Mouse (Mus musculus): ENCODE data around the gene Ppme1.

Gene Ppme1

GRCm38 (mm10) chr7:100325482-100325881, 46.6 kb downstream of the Ppme1 start:
- DNase-seq, result peak; percentile 27 to 39

DNA sequence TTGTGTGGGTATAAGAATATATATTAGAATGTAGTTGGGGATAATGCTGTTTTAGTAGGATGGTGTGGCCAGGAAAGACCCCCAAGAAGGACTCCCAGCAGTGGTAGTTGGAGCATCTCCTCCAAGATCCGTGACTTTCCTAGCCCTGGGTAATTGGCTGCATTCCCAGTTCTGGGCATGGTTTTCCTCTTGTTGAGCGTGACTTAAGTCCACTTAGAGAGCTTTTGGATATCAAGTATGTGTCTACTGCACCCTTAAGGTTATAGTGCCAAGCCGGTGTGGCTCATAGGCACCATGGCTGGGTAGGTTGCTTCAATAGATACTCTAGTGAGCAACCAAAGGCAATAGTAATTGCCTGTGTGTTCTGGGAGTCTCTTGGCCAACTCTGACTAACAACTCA, 48.4 kb downstream of the Ppme1 start:
- DNase-seq, result no peak

GRCm38 (mm10) chr7:100317534-100317933, 54.6 kb downstream of the Ppme1 start:
- DNase-seq, result no peak

DNA sequence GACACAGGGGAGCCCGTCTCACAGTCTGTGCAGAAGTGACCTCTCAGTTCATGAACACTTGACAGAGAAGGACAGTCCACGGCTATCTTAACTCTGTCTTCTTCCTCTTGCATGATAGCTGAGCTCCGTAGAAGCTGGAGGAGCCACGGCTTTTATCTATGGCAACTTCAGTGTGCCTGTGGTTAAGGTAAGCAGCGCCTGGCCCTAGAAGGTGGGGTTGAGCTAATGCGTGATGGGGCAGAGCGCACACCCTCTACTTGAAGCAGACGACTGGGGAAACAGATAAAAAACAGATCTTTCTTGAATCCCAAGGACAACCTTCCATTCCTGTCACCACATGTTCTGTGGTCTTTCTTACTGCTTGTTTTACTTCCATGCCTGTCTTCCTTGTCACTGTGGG, 55.2 kb downstream of the Ppme1 start:
- DNase-seq, result no peak

DNA sequence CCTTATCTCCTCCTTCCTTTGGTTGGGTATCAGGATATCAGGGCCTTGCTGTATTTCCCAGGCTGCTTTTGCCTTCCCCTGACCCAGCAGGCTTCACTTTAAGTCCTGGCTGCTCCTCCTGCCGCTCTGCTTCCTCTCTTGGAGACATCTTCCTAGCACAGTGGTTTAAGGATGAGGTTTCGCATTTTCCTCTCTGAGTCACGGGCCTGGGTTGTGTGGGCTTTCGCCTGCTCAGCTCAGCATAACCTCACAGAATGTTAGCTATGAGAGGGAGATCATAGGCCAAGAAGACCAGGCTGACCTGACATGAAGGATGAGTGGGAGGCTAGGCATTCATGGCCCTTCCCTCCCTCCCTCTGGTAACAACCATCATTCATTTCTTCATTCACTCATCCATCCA, 59.4 kb downstream of the Ppme1 start:
- DNase-seq, result no peak

- no peak for DNase-seq
Observed at GRCm38 (mm10) chr7:100310290-100310689, 61.8 kb downstream of the Ppme1 start.

- no peak for DNase-seq
Observed at GRCm38 (mm10) chr7:100309679-100310078, 62.4 kb downstream of the Ppme1 start.

GRCm38 (mm10) chr7:100309216-100309615, 62.9 kb downstream of the Ppme1 start:
- DNase-seq, result no peak

DNA sequence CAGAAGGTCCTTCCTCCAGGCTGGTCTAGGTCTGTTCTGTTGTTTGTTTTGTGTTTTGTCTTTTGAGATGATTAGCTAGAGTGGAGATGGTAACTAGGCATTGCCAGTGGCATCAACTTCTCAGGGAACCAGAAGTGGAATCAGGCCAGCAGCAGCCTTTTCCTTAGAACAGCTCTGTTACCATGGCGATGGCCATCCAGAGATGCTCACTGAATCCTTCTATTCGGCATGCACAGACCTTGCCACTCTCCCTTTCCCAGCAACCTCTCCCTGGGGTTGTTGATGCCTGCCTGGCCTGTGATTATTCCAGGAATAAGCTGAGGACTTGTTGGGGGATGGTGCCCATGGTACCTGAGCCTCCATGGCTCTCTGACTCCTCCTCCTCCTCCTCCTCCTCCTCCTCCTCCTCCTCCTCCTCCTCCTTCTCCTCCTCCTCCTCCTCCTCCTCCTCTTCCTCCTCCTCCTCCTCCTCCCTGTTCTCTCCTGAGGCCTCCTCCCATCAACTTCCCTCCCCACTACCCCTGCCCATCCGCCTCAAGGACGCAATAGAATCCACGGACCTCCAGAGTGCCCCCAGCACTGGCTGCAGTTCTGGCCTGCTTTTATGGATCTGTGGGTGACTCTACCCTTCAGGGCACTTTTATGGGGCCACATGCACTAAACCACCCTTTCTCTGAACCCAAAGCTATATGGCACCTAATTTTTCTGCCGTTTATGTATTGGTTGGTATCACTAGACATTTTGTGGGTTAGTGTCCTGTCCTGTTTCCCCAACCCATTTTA, 64.0 kb downstream of the Ppme1 start:
- DNase-seq, result no peak

DNA sequence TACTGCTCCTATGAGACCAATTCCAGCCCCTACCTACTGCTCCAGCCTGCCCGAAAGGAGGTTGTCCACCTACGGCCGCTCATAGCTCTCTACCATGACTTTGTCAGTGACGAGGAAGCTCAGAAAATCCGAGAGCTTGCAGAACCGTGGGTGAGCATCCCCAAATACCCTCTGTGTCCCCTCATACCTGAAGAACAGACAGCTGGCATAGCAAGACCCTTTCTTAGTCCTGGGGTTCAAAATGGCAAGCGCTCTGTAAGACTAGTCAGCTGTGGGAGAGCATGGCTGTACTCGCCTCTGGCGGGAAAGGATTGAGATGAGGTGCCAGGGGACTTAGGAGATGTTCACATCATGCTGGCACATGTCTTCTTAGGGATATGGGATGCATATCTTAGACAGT, 66.2 kb downstream of the Ppme1 start:
- no peak for DNase-seq

DNA sequence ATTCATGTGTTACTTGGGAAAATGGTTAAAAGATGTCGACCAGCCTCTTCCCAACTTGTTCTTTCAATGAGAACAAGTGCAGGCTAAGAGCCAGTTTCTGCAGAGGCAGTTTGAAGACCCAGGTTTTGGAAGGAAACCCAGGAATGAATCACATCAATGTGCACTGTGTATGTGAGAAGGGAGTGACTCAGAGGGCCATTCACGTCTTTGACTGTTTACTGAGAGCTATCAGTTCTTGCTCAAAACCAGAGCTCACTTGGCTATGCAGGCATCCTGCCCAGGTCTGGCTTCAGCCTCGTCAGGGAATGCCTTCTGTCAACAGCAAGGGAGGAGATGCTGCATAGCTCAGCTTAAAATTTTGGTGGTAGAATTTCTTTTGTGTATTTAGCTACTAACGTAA, 69.8 kb downstream of the Ppme1 start:
- no peak for DNase-seq

- no peak for DNase-seq
Observed at GRCm38 (mm10) chr7:100301390-100301789, 70.7 kb downstream of the Ppme1 start.

DNA sequence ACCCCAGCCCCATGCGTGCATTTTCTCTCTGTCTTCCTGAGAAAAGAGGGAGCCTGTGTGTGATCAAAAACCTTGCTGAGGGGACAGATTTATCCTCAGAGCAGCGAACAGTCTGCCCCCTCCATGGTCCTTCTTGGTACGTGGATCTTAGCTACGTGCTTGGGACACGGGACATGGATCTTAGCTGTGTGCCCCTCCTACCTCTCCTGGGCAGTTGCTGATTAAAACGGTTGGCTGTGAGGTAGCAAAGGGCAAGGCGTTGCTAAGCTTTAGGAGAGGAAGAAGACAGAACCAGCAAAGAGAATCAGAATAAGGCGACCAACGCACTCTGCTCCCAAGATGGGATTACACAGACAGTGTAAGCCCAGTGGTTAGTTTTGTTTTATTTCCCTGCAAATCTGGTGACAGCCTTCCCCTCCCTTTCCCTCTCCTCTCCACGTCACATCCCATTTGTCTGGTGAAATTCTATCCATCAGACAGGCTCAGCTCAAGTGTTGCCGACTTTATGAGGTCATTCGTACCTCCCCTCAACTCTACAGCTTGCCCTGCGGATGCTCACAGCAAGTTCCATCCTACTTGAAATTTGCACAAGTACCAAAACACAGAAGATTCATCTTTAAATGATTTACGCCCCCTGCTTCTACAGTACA, 73.1 kb downstream of the Ppme1 start:
- no peak for DNase-seq

DNA sequence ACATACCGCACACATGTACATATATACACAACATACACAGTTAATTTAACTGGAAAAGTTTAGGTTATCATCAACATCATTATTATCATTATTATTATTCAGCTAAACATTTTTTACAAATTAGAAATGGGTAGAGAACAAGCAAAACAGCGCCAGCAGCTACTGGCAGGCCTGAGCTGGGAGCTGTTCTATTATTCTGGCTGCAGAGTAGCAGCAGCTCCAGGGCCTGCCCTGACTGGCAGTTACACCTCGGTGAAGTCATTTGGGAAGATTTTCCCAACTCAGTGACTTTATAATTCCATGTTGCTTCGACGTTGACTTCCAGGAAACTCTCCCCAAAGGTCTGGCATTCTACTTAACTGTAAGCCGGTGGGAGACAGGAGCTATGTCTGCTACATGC, 75.4 kb downstream of the Ppme1 start:
- DNase-seq, result no peak

DNA sequence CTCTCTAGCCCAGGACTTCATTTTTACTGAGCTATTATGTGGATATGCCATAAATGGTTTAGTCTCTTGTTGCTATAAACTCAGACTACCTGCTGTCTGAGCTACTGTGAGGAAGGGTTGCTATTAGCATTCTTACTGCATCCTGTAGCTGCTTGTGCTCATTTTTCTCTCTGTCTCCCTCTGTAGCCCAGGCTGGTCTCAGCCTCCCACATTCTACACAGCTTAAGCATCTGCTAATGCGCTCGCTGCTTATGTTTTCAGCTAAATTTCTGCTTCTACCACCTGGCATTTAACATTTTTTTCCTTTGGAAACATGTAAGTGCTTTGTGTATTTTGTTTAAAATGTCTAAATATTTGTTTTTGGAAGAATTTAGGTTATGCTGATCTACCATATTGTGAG, 76.4 kb downstream of the Ppme1 start:
- DNase-seq, result no peak

DNA sequence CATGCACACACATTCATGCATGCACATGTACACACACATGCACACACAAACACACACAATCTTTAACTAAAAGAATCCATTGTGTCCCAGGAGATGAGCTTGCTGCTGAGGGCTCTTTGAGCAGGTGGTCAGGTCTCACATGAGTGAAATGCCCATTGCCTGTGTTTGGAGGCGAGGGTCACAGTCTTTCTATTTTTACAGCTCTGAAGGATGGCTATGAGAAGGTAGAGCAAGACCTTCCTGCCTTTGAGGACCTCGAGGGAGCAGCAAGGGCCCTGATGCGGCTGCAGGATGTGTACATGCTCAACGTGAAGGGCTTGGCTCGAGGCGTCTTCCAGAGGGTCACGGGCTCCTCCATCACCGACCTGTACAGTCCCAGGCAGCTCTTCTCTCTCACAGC, 78.6 kb downstream of the Ppme1 start:
- no peak for DNase-seq

GRCm38 (mm10) chr7:100288622-100289021, 83.5 kb downstream of the Ppme1 start:
- DNase-seq, result no peak

DNA sequence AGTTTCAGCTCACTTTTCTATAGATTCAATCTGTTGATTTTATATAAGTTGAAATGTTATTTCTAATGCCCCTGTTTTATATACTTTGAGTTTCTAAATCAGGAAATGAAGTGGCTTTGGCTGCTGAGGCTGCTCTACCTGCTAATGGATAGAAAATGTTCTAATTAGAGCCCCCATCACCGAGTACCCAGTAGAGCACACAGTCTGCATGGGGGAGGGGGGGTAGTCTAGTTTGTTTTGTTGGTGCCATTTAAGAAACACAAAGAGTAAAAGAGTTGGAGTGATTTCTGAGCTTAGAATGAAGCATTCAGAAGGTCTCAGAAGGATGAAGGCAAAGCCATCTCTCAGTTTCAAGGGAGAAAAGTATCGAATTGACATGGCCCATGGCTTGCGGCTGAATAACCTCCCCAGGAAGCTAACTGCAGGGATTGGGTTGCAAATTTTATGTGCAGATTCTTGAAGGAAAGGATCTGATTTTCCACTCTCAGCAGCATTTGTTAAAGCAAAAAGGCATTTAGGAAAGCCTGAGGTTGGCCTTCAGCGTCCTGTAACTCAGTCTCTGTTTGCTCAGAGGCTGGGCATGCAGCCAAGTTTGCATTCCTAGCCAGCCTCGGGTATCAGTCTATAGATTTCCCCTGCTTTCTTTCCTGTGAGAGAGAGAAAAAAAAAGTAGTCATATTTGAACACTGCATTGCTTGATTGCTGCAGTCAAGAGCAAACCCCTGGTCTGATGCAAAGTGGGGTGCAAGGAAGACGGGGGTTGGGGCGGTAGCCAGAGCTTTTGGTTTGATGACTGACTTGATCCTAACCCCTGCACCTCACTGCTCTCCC, 84.1 kb downstream of the Ppme1 start:
- DNase-seq, result peak in 1 of 2 experiments; percentile 17

GRCm38 (mm10) chr7:100285383-100285782, 86.7 kb downstream of the Ppme1 start, which contains the start of gene P4ha3:
P4ha3 (plus strand) TSS chr7:100285520.
- peak; percentile 9 to 16 for DNase-seq

DNA sequence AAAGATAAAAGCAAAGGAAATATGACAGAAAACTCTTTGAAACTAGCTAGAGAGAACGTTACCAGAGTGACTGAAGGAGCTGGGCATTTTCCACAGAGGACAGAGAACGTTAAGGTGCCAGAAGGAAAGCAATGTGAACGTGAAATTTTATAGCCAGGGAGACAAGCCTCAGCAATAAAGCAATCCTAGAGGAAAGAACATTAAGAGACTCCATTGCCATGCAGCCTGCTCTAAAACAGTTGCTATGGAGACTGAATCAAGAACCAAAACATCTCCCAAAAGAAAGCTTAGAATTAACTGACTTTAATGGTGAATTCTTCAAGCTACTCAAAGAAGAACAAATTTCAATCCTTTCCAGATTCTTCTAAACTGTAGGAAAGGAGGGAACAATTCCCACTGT, 88.8 kb downstream of the Ppme1 start:
- DNase-seq, result no peak

- DNase-seq, result no peak
Observed at GRCm38 (mm10) chr7:100281596-100281995, 90.5 kb downstream of the Ppme1 start.

GRCm38 (mm10) chr7:100279803-100280202, 92.3 kb downstream of the Ppme1 start:
- peak; percentile 29 to 31 for DNase-seq

Measured in cerebellum, adult 18-20 months (tissue).